Mouse (Mus musculus) lung, postnatal 14 days (tissue): ENCODE measurements around the gene Serpinf1.
A peak's percentile ranks its signal among the peaks of the same experiment; 100 is the strongest.
"Not testable (repeated sequence)": the region's sequence is repeated elsewhere in the genome, so short reads cannot be mapped to it uniquely, and the experiment has no call there.

Experiments
- DNase-seq: peaks from one replicate; pipeline ENCODE4 v3.0.0; 2021

Serpinf1 gene

DNA sequence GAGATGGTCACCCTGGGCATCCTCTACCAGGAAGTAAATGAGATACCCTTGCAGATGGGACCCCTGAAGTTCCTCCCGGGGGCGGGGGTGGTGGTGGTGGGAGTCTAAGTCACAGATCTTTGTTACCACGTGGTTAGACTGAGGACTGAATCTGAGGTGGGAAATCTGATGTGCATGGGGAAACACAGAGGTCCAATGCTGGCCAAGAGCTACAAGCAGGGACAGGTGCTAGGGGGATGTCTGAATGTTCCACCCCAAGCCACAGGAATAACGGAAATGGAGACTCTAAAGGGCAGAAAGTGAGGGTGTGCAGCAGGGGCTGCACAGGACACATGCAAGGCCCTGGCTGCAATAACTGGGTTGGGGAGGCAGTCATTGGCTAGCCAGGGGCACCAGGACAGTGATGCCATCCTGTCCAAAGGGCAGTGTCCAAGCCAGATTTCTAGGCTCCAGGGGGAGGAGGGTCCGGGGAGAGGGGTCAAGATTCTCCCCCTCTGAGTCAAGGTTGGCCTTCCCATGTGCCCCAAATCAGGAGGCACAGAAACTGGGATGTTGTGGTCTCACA lies 1.6 kb downstream of the Serpinf1 start:
- DNase-seq, result no peak

DNA sequence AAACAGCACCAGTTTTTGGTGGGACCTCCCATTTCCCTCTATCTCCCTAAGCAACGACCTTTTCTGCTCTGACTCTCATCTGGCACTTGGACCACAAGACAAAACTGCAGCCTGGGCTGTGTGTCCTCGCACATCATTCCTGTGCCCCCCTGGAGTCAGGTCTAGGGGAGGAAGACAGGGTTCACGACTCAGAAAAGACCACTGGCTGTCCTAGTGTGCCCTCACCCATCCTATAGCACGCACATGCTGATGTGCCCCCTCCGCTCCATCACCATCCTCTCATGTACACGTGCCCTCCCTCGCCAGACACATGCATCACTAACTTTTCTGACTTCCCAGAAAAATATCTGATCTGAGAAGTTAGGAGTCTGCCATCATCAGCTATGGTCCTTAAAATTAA lies 2.5 kb downstream of the Serpinf1 start:
- DNase-seq, result no peak

DNA sequence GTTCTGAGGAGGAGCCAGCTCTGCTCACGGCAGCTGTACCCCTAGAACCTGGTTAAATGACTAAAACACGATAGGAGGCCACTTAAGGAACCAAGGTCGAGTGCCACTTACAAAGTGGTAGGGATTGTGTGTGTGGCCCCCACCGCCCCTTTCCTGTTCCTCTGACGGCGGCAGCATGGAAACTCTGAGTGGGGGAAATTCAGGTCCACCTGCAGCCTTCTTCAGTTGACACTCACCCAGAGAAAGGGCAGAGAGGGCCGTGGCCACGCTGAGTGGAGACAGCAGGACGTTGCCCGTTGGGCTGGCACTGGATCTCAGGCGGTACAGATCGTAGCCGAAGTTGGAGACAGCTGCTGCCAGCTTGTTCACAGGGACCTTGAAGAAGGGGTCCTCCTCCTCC lies 6.5 kb downstream of the Serpinf1 start:
- DNase-seq, result no peak

GRCm38 (mm10) chr11:75415096-75415495 lies 7.4 kb downstream of the Serpinf1 start:
- no peak for DNase-seq

DNA sequence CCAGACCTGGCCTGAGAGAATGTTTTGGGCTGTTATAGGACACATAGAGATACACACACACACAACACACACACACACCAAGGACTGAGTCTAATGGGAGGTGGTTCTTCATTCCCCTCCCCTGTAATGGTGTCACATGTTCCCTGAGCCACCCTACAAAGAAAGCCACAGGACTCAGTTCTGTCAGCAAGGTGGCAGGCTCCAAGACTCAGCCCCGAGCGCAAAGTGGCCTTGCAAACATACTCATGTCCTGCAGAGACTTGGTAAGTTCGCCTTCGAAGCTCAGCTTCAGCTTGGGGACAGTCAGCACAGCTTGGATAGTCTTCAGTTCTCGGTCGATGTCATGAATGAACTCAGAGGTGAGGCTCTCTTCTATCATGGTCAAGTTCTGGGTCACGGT lies 11.9 kb downstream of the Serpinf1 start:
- no peak for DNase-seq

GRCm38 (mm10) chr11:75409679-75410575 lies 12.6 kb downstream of the Serpinf1 start:
- DNase-seq, result no peak

- DNase-seq, result peak; percentile 67
These were observed 15.6 kb downstream of the Serpinf1 start for GRCm38 (mm10) chr11:75406865-75407264.

DNA sequence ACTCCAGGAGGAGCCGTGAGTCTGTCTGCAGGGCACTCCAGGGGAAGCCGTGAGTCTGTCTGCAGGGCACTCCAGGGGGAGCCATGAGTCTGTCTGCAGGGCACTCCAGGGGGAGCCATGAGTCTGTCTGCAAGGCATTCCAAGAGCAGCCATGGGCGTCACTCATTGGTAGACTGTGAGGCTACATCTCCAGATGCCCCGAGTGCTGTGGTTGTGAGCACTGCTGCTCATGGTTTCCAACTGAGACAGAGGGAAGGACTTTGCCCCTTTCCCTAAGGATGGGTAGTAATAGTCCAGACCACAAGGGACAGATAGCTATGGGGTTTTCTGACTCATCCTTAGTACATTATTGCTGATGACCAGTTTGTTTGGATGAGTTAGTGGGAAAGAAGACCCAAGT lies 16.4 kb downstream of the Serpinf1 start:
- no peak for DNase-seq

- DNase-seq, result no peak
These were observed 17.7 kb downstream of the Serpinf1 start for GRCm38 (mm10) chr11:75404801-75405200.

- peak; percentile 53 for DNase-seq
These were observed 19.0 kb downstream of the Serpinf1 start for GRCm38 (mm10) chr11:75403301-75404052.

- DNase-seq, result peak; percentile 56
These were observed 20.2 kb downstream of the Serpinf1 start for GRCm38 (mm10) chr11:75402271-75402690.

- DNase-seq, result no peak
These were observed 22.4 kb downstream of the Serpinf1 start for GRCm38 (mm10) chr11:75400099-75400498.

- no peak for DNase-seq
These were observed 23.1 kb downstream of the Serpinf1 start for GRCm38 (mm10) chr11:75399411-75399841.

GRCm38 (mm10) chr11:75397452-75397851 lies 25.0 kb downstream of the Serpinf1 start:
- DNase-seq, result no peak

GRCm38 (mm10) chr11:75395611-75396010 lies 26.9 kb downstream of the Serpinf1 start:
- no peak for DNase-seq

DNA sequence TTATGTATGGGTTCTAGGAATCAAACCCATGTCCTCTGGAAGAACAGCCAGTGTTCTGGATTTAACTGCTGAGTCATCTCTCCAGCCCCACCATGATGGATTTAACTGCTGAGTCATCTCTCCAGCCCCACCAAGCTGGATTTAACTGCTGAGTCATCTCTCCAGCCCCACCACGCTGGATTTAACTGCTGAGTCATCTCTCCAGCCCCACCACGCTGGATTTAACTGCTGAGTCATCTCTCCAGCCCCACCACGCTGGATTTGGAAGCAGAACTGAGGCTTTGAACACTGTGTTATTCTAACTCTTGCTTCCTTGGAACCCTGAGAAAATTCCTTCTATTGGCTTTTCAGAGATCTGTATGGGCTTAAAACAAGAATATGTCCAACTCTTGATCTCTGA lies 39.0 kb downstream of the Serpinf1 start:
- not testable (repeated sequence) for DNase-seq

DNA sequence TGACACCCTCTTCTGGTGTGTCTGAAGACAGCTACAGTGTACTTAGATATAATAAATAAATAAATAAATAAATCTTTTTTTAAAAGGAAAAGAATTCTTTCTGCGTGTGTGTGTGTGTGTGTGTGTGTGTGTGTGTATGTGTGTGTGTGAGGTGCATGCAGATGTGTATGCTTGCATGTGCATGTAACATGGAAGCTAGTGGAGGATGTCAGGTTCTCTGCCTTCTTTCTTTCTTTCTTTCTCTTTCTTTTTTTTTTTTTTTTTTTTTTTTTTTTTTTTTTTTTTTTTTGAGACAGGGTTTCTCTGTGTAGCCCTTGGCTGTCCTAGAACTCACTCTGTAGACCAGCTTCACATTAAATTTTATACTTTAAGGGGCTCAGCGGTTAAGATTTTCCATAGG lies 43.7 kb downstream of the Serpinf1 start:
- DNase-seq, result not testable (repeated sequence)

GRCm38 (mm10) chr11:75377125-75377524 lies 45.4 kb downstream of the Serpinf1 start:
- no peak for DNase-seq
